Mouse (Mus musculus) neural tube, embryonic 14.5 days (tissue): ENCODE results near the gene Cd28. TPM values are rescaled to one million over a fixed set of nuclear protein-coding genes. Genes with fewer than 3 reads are reported as not detected.

Experiments used
- ATAC-seq: fragments of 200-750 bp; cut with Nextera tagmentation; 2 replicates; pipeline ENCODE4 v1.8.0; 2017; ENCODE audit warnings: low read depth, mild to moderate bottlenecking, moderate TSS enrichment, moderate library complexity
- H3K27ac ChIP-seq: fragments of 300-500 bp; sonication (generic); 2 replicates; pipeline ENCODE4 v1.5.1; 2014; ENCODE audit warnings: low read depth, mild to moderate bottlenecking, control low read depth, low read length, moderate library complexity, mixed read lengths
- H3K27me3 ChIP-seq: fragments of 300-500 bp; sonication (generic); 2 replicates; pipeline ENCODE4 v1.6.1; 2014; ENCODE audit warnings: low read length; ENCODE audit not compliant: control insufficient read depth, insufficient read depth
- H3K36me3 ChIP-seq: fragments of 300-500 bp; sonication (generic); 2 replicates; pipeline ENCODE4 v1.6.1; 2014; ENCODE audit warnings: low read length, mixed read lengths; ENCODE audit not compliant: control insufficient read depth, insufficient read depth
- H3K4me1 ChIP-seq: fragments of 300-500 bp; sonication (generic); 2 replicates; pipeline ENCODE4 v1.6.1; 2014; ENCODE audit warnings: low read length; ENCODE audit not compliant: control insufficient read depth, insufficient read depth
- H3K4me2 ChIP-seq: fragments of 300-500 bp; sonication (generic); 2 replicates; pipeline ENCODE4 v1.6.1; 2014; ENCODE audit warnings: mild to moderate bottlenecking, low read depth, low read length, control low read depth
- H3K4me3 ChIP-seq: fragments of 300-500 bp; sonication (generic); 2 replicates; pipeline ENCODE4 v1.5.1; 2014; ENCODE audit warnings: low read depth, low read length, control low read depth, mixed read lengths
- H3K9ac ChIP-seq: fragments of 300-500 bp; sonication (generic); replicated peaks from 2 replicates; pipeline ENCODE4 v1.6.1; 2014; ENCODE audit warnings: low read depth, mild to moderate bottlenecking, control low read depth, low read length, mixed read lengths
- H3K9me3 ChIP-seq: fragments of 300-500 bp; sonication (generic); 2 replicates; pipeline ENCODE4 v1.6.1; 2016; ENCODE audit warnings: low read length; ENCODE audit not compliant: control insufficient read depth
- WGBS: fragments of 180-500 bp; shearing (Covaris S2); extraction: QIAGEN DNeasy Blood & Tissue Kit; methylation state at CpG from one replicate; pipeline ENCODE4 v1.1.7; 2014; 5-methylcytosine and 5-hydroxymethylcytosine counted together
- polyA plus RNA-seq: library from polyadenylated mRNA; unstranded; fragments of >200 nt; fragmentation: Nextera tagmentation; extraction: Ambion mirVana; gene quantifications from 2 replicates; pipeline ENCODE4 v1.2.1, GENCODE M21; 2014

The Cd28 gene
- 0.04 and 0.12 TPM in 2 replicates for polyA plus RNA-seq

DNA sequence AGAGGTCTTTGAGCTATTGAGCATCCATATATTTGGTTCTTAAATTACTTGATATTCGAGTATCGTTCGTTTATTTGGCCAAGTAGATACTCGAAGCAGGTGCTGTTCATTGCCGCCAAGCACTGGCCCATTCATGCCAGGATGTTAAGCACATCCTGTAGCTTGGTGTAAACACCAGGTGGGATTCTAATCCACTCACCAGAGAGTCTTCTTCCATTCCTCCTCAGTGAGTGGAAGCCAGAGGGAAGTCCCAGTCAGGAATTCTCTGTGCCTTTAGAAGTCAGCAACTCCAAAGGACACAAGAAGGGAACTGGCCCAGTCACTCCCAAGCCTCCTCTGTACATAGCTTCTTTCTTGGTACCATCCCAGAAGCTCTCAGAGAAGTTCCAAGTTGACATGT is at the start of gene Cd28:
Cd28 (plus strand) TSS at position 234 of the 400 bp plus-strand sequence.
- no peak within 1 kb of the TSS for H3K27ac ChIP-seq

DNA sequence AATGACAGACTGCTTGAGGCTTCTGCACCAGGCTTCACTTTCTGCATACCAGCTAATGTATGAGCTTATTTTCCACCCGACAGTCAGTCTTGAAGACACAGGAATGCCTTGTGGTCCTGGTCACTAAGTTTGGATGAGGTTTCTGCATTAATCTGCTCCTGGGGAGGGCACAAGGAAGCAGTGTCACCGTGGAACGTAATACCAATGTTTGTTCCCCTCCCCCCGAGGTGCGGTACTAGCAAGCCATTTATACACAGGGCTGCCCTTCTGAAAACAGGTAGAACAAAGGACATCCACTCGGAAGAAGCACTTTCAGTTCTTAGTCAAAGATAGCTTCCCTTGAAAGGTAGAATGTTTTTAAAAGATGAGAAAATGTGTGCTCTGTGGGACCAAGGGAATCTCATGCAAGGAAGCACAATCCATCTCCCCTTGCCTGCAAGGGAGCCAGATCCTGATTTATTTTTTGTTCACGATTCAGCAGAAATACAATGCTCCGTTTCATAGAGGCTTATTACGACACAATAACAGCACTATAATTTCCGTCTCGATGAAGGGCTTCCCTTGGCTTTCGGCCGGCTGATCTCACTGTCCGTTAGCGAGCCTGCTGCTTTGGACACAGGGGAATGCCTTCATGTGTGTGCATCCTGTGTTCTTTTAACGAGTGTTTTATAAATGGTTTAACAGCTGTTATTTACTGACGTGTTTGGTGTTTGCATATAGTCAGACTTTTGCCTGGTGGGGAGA is 48.6 kb upstream of the Cd28 start:
- H3K4me3 ChIP-seq = no peak overlapping the region
- peak; percentile 76 for ATAC-seq
- no peaks in the 10 kb centered on the region for H3K9me3 ChIP-seq
- peaks cover 3% of the 10 kb centered on the region; the same call in 1 of the 2 replicates for H3K4me1 ChIP-seq
- peak overlapping the region; percentile 35 for H3K4me2 ChIP-seq
- peak overlapping the region; percentile 71; the same call in 1 of the 2 replicates for H3K27ac ChIP-seq
- peak overlapping the region; percentile 25; the same call in 1 of the 2 replicates for H3K9ac ChIP-seq
- no peaks in the 10 kb centered on the region for H3K27me3 ChIP-seq
- no peaks in the 10 kb centered on the region for H3K36me3 ChIP-seq
- 20% methylated on average over 17 of the region's 17 CpGs for WGBS

More for the DNA sequence above, at the start of gene Cd28:
- no peak for ATAC-seq
- Histone ChIP-seq H3K4me2 (no peak within 1 kb of the TSS), H3K36me3 (no peaks in the 10 kb centered on the region), H3K4me3 (no peak within 1 kb of the TSS), H3K9ac (no peak within 1 kb of the TSS), H3K9me3 (no peaks in the 10 kb centered on the region), H3K27me3 (no peaks in the 10 kb centered on the region), H3K4me1 (no peaks in the 10 kb centered on the region)
- WGBS = 90% methylated on average over 5 of the region's 5 CpGs

GRCm38 (mm10) chr1:60669048-60669447 is 47.6 kb upstream of the Cd28 start:
- Histone ChIP-seq H3K4me2 (no peak overlapping the region), H3K27me3 (no peaks in the 10 kb centered on the region)
- 82% methylated on average over 9 of the region's 9 CpGs for WGBS

DNA sequence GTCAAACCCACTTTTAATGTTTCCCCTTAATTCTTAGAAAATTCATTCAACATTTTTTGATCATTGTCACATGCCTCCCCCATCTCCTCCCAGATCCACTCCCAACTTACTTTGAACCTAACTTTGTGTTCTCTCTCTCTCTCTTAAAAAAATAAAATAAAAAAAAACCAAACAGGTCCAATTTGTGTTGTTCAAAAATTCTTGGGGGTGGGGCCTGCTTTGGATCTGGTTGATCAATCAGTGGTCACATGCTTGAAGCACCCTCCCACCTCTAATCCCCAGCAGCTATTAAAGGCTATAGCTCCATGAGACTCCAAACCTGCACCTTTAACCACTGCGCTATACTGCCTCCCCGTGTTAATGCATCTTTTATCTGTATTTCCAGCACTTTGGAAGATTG is 46.9 kb upstream of the Cd28 start:
- no peaks in the 10 kb centered on the region for H3K36me3 ChIP-seq
- H3K27me3 ChIP-seq = no peaks in the 10 kb centered on the region
- H3K27ac ChIP-seq = no peak overlapping the region
- H3K4me3 ChIP-seq = no peak overlapping the region
- H3K4me1 ChIP-seq = peaks cover 3% of the 10 kb centered on the region; the same call in 1 of the 2 replicates
- ATAC-seq = no peak
- WGBS = 96% methylated on average over 2 of the region's 2 CpGs
- no peak overlapping the region for H3K9ac ChIP-seq
- no peak overlapping the region for H3K4me2 ChIP-seq
- H3K9me3 ChIP-seq = no peaks in the 10 kb centered on the region

More at GRCm38 (mm10) chr1:60669048-60669447, 47.6 kb upstream of the Cd28 start:
- no peak overlapping the region for H3K27ac ChIP-seq
- H3K4me3 ChIP-seq = no peak overlapping the region
- H3K36me3 ChIP-seq = no peaks in the 10 kb centered on the region
- H3K9ac ChIP-seq = no peak overlapping the region
- no peak for ATAC-seq
- no peaks in the 10 kb centered on the region for H3K9me3 ChIP-seq
- H3K4me1 ChIP-seq = peaks cover 3% of the 10 kb centered on the region; the same call in 1 of the 2 replicates

DNA sequence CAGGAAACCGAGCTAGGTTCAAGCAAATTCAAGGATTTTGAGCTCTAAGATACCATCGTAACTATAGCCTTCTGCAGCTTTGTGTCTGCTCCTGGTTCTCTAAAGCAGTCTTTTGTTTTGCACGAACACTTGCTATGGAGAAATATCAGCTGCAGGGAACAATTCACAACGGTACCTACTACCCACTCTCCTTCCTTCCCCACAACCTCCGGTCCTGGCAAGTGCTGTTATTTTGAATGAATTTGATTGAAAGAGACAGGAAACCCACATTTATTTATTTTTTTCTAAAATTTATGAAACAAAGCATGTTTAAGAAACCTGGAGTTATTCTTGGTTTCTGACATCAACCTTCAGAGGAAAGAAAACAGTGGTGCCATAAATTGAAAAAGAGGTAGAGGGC is 46.4 kb upstream of the Cd28 start:
- Histone ChIP-seq H3K27ac (no peak overlapping the region), H3K36me3 (no peaks in the 10 kb centered on the region), H3K4me1 (peaks cover 3% of the 10 kb centered on the region; the same call in 1 of the 2 replicates), H3K4me2 (no peak overlapping the region), H3K27me3 (no peaks in the 10 kb centered on the region), H3K9me3 (no peaks in the 10 kb centered on the region), H3K9ac (no peak overlapping the region), H3K4me3 (no peak overlapping the region)
- 77% methylated on average over 5 of the region's 5 CpGs for WGBS
- no peak for ATAC-seq

DNA sequence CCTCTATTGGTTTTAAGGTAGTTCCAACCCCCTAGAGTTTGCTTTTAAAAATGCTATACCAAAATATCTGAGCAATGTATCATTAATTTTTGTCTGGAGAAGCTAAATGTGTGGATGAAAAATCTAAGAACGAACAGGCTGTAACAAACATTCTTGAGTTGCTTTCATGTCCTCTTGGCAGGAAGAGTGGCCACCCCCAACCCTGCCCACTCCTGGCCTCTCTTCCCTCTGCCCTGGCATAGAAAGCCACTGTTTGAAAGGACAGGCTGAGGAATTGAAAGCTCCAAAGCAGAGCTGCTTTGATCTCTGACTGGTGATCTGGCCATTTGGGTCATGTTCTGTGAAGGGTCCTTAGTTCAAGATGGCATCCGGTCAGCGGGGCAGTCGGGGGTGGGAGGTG is 32.8 kb upstream of the Cd28 start:
- H3K36me3 ChIP-seq = no peaks in the 10 kb centered on the region
- H3K27me3 ChIP-seq = no peaks in the 10 kb centered on the region
- H3K4me1 ChIP-seq = no peaks in the 10 kb centered on the region
- no peak overlapping the region for H3K4me2 ChIP-seq
- no peak overlapping the region for H3K4me3 ChIP-seq
- no peak overlapping the region for H3K27ac ChIP-seq
- no peak overlapping the region for H3K9ac ChIP-seq
- H3K9me3 ChIP-seq = no peaks in the 10 kb centered on the region
- ATAC-seq = no peak
- 81% methylated on average over 4 of the region's 4 CpGs for WGBS

DNA sequence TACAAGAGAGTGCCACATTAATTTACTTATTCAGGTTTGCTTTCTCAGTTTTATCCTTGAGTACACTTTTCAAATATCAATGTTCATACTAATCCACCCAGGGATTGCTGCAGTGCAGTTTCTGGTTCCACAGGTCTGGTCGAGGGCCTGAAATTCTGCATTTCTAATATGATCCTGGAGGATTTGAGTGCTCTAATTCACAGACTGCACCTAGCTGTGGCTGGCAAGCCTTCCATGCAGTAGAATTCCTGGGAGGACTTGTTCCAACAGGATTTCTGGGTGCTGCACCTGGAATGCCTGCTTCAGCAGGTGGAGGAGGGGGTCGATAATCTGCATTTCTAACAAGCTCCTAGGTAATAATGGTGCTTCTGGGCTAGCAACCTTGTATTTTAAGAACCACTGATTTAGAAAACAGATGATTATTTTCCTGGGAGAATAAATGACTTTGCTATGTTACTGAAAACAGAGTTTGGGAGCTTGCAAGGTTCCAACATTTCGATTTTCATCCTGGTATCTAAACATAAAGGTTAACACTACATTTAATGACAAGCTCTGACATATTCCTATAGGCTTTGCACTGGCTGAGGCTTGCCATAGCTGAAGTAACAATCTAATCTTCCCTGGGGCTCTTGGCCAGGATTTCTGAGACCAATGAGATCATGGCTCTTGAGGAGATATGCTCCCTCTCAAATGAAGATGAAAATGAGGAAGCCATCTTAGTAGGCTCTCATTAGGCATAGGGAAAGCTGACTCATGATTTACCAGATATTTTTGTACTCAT is 20.3 kb upstream of the Cd28 start:
- 86% methylated on average over 3 of the region's 3 CpGs for WGBS

GRCm38 (mm10) chr1:60702641-60703040 is 14.0 kb upstream of the Cd28 start:
- no peak for ATAC-seq
- 61% methylated on average over 2 of the region's 2 CpGs for WGBS
- H3K9ac ChIP-seq = no peak overlapping the region
- H3K4me3 ChIP-seq = no peak overlapping the region
- H3K4me1 ChIP-seq = no peaks in the 10 kb centered on the region
- H3K27me3 ChIP-seq = no peaks in the 10 kb centered on the region
- H3K27ac ChIP-seq = no peak overlapping the region
- H3K36me3 ChIP-seq = no peaks in the 10 kb centered on the region
- H3K4me2 ChIP-seq = no peak overlapping the region
- H3K9me3 ChIP-seq = no peaks in the 10 kb centered on the region

More for the DNA sequence above, 20.3 kb upstream of the Cd28 start:
- Histone ChIP-seq H3K9me3 (no peaks in the 10 kb centered on the region), H3K27me3 (no peaks in the 10 kb centered on the region), H3K27ac (no peak overlapping the region), H3K9ac (no peak overlapping the region), H3K4me1 (no peaks in the 10 kb centered on the region), H3K4me3 (no peak overlapping the region), H3K36me3 (no peaks in the 10 kb centered on the region), H3K4me2 (no peak overlapping the region)
- no peak for ATAC-seq

DNA sequence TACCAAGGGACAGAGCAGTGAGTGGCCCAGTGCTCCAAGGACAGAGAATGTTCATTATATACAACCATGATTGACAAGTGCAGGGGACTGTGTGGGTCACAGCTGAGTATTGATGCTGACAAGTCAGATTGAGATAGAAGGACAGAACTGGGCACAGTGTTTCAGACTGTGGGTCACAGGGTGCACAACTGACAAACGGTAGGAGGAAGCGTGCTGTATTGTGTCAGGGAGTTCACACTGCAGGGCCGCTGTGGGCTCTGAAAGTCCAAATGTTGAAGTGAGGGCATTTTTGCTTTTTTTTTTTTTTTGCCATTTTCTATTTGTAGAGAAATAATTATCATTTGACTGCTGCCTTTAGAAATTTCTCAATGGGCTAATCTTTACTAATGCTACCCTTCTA is 3.4 kb upstream of the Cd28 start:
- Histone ChIP-seq H3K9ac (no peak overlapping the region), H3K4me1 (no peaks in the 10 kb centered on the region), H3K27ac (no peak overlapping the region), H3K4me3 (no peak overlapping the region), H3K4me2 (no peak overlapping the region), H3K9me3 (no peaks in the 10 kb centered on the region), H3K27me3 (no peaks in the 10 kb centered on the region), H3K36me3 (no peaks in the 10 kb centered on the region)
- 92% methylated on average over 3 of the region's 3 CpGs for WGBS
- no peak for ATAC-seq
